Mouse (Mus musculus) neutrophil, adult 83 days (primary cell): ENCODE measurements around the gene Fkbp1a. TPM values are rescaled to one million over a fixed set of nuclear protein-coding genes. Genes with fewer than 3 reads are reported as not detected.

Experiments used
- total RNA-seq, 2 experiments: library from RNA; stranded (reverse); gene quantifications; one replicate each; pipeline ENCODE4 v1.2.4; 2023

Fkbp1a gene
- total RNA-seq, result 10 to 100 TPM; 25.2 to 29.2 TPM

GRCm38 (mm10) chr2:151542323-151543062 lies at the start of gene Fkbp1a:
Gene Fkbp1a (plus strand): TSS chr2:151542483.

GRCm38 (mm10) chr2:151494035-151494803 lies 48.1 kb upstream of the Fkbp1a start, which contains the start of gene Nsfl1c:
Gene Nsfl1c (plus strand): TSS chr2:151494182.

GRCm38 (mm10) chr2:151571873-151572700 lies 29.8 kb downstream of the Fkbp1a start, which contains the start of gene Sdcbp2:
Gene Sdcbp2 (plus strand): TSS chr2:151572622.

Other genes with a start within 250 kb of the Fkbp1a start
- not detected for gene 4921509C19Rik, start 66.3 kb upstream of the Fkbp1a start, total RNA-seq
- 10 to 100 TPM; 39.8 to 40.0 TPM for gene Nsfl1c, start 48.3 kb upstream of the Fkbp1a start, total RNA-seq
- not detected for gene Sdcbp2, start 30.1 kb downstream of the Fkbp1a start, total RNA-seq
- gene Snph, start 90.1 kb downstream of the Fkbp1a start, total RNA-seq, result 1 to 10 TPM; 6.1 to 6.5 TPM
- not detected for gene Rad21l, start 126.0 kb downstream of the Fkbp1a start, total RNA-seq
- not detected for gene Tmem74b, start 159.5 kb downstream of the Fkbp1a start, total RNA-seq
- gene Psmf1, start 201.7 kb downstream of the Fkbp1a start, total RNA-seq, result 10 to 100 TPM; 22.1 to 27.1 TPM